Mouse (Mus musculus): Measurements from ENCODE around the gene Gpd1. TPM values are rescaled to one million over a fixed set of nuclear protein-coding genes. Genes with fewer than 3 reads are reported as not detected.

Gpd1 gene
- polyA plus RNA-seq, 1 experiment from 2014 or later = 124 TPM

GRCm38 (mm10) chr15:99703104-99703503, 14.2 kb upstream of the Gpd1 start:
- no peak for ATAC-seq
- Histone ChIP-seq H3K9me3 (ENCODE audit: control insufficient read depth) (no peaks in the 10 kb centered on the region), H3K27me3 (replicated peaks; ENCODE audit: control insufficient read depth, insufficient read depth, low read length) (no peaks in the 10 kb centered on the region), H3K36me3 (ENCODE audit: control insufficient read depth, insufficient read depth) (peaks cover 29% of the 10 kb centered on the region), H3K4me2 (replicated peaks; ENCODE audit: low read depth) (peak overlapping the region; percentile 77), H3K27ac (ENCODE audit: low read depth, low read length) (0 out of 2 replicates have a peak overlapping the region, but pooled peaks have one; percentile 98), H3K4me3 (ENCODE audit: low read depth, low read length) (peak overlapping the region; percentile 95), H3K4me1 (replicated peaks; ENCODE audit: control insufficient read depth, insufficient read depth, low read length) (peaks cover 3% of the 10 kb centered on the region), H3K9ac (ENCODE audit: low read depth, low read length) (no peak overlapping the region)
- 0 out of 2 replicates have a peak, but pooled peaks have one; percentile 9 for TF ChIP-seq CTCF (IDR thresholded peaks at IDR 0.05; ENCODE audit: low read depth)
- WGBS = 69% methylated on average over 9 of the region's 9 CpGs

- Histone ChIP-seq H3K9me3 (ENCODE audit: control insufficient read depth) (no peaks in the 10 kb centered on the region), H3K9ac (ENCODE audit: low read depth, low read length) (no peak overlapping the region), H3K27me3 (replicated peaks; ENCODE audit: control insufficient read depth, insufficient read depth, low read length) (no peaks in the 10 kb centered on the region), H3K4me2 (replicated peaks; ENCODE audit: low read depth) (peak overlapping the region; percentile 48), H3K36me3 (ENCODE audit: control insufficient read depth, insufficient read depth) (peaks cover 35% of the 10 kb centered on the region), H3K27ac (ENCODE audit: low read depth, low read length) (peak overlapping the region; percentile 35; the same call in 1 of the 2 replicates), H3K4me3 (ENCODE audit: low read depth, low read length) (no peak overlapping the region), H3K4me1 (replicated peaks; ENCODE audit: control insufficient read depth, insufficient read depth, low read length) (peaks cover 3% of the 10 kb centered on the region)
- 65% methylated on average over 5 of the region's 5 CpGs for WGBS
- no peak for TF ChIP-seq CTCF (IDR thresholded peaks at IDR 0.05; ENCODE audit: low read depth)
- ATAC-seq = no peak
Observed at GRCm38 (mm10) chr15:99703676-99704040, 13.7 kb upstream of the Gpd1 start.

- Histone ChIP-seq H3K36me3 (ENCODE audit: control insufficient read depth, insufficient read depth) (peaks cover 40% of the 10 kb centered on the region), H3K9ac (ENCODE audit: low read depth, low read length) (no peak overlapping the region), H3K4me2 (replicated peaks; ENCODE audit: low read depth) (peak overlapping the region; percentile 48), H3K4me3 (ENCODE audit: low read depth, low read length) (no peak overlapping the region), H3K4me1 (replicated peaks; ENCODE audit: control insufficient read depth, insufficient read depth, low read length) (peaks cover 3% of the 10 kb centered on the region), H3K27me3 (replicated peaks; ENCODE audit: control insufficient read depth, insufficient read depth, low read length) (no peaks in the 10 kb centered on the region), H3K9me3 (ENCODE audit: control insufficient read depth) (no peaks in the 10 kb centered on the region), H3K27ac (ENCODE audit: low read depth, low read length) (peak overlapping the region; percentile 50)
- 43% methylated on average over 23 of the region's 23 CpGs for WGBS
- no peak for TF ChIP-seq CTCF (IDR thresholded peaks at IDR 0.05; ENCODE audit: low read depth)
- no peak for ATAC-seq
Observed at GRCm38 (mm10) chr15:99704041-99704681, 13.2 kb upstream of the Gpd1 start.

GRCm38 (mm10) chr15:99704881-99705280, 12.4 kb upstream of the Gpd1 start:
- Histone ChIP-seq H3K4me1 (replicated peaks; ENCODE audit: control insufficient read depth, insufficient read depth, low read length) (peaks cover 3% of the 10 kb centered on the region; the same call in 1 of the 2 replicates), H3K9ac (ENCODE audit: low read depth, low read length) (no peak overlapping the region), H3K27ac (ENCODE audit: low read depth, low read length) (peak overlapping the region; percentile 50; the same call in 1 of the 2 replicates), H3K9me3 (ENCODE audit: control insufficient read depth) (no peaks in the 10 kb centered on the region), H3K4me2 (replicated peaks; ENCODE audit: low read depth) (peak overlapping the region; percentile 48), H3K36me3 (ENCODE audit: control insufficient read depth, insufficient read depth) (peaks cover 47% of the 10 kb centered on the region), H3K27me3 (replicated peaks; ENCODE audit: control insufficient read depth, insufficient read depth, low read length) (no peaks in the 10 kb centered on the region), H3K4me3 (ENCODE audit: low read depth, low read length) (no peak overlapping the region)
- 76% methylated on average over 7 of the region's 7 CpGs for WGBS
- ATAC-seq = no peak
- no peak for TF ChIP-seq CTCF (IDR thresholded peaks at IDR 0.05; ENCODE audit: low read depth)

GRCm38 (mm10) chr15:99705440-99706048, 11.8 kb upstream of the Gpd1 start, which contains the start of gene Gm17349:
TSS of gene Gm17349 (minus strand) at chr15:99705490.
- 71% methylated on average over 10 of the region's 11 CpGs for WGBS
- no peak within 1 kb of the TSS for H3K9ac ChIP-seq (ENCODE audit: low read depth, low read length)
- peak; percentile 87 for TF ChIP-seq CTCF (IDR thresholded peaks at IDR 0.05; ENCODE audit: low read depth)
- H3K4me2 ChIP-seq (replicated peaks; ENCODE audit: low read depth) = peak within 1 kb of the TSS; percentile 48
- ATAC-seq = no peak
- no peaks in the 10 kb centered on the region for H3K27me3 ChIP-seq (replicated peaks; ENCODE audit: control insufficient read depth, insufficient read depth, low read length)
- peak within 1 kb of the TSS; percentile 50 for H3K27ac ChIP-seq (ENCODE audit: low read depth, low read length)
- H3K4me1 ChIP-seq (replicated peaks; ENCODE audit: control insufficient read depth, insufficient read depth, low read length) = peaks cover 3% of the 10 kb centered on the region; the same call in 1 of the 2 replicates
- peaks cover 53% of the 10 kb centered on the region for H3K36me3 ChIP-seq (ENCODE audit: control insufficient read depth, insufficient read depth)
- no peak within 1 kb of the TSS for H3K4me3 ChIP-seq (ENCODE audit: low read depth, low read length)
- H3K9me3 ChIP-seq (ENCODE audit: control insufficient read depth) = no peaks in the 10 kb centered on the region

- Histone ChIP-seq H3K27ac (ENCODE audit: low read depth, low read length) (no peak overlapping the region), H3K27me3 (replicated peaks; ENCODE audit: control insufficient read depth, insufficient read depth, low read length) (no peaks in the 10 kb centered on the region), H3K4me3 (ENCODE audit: low read depth, low read length) (no peak overlapping the region), H3K4me2 (replicated peaks; ENCODE audit: low read depth) (no peak overlapping the region), H3K9me3 (ENCODE audit: control insufficient read depth) (no peaks in the 10 kb centered on the region), H3K36me3 (ENCODE audit: control insufficient read depth, insufficient read depth) (peaks cover 79% of the 10 kb centered on the region), H3K9ac (ENCODE audit: low read depth, low read length) (no peak overlapping the region), H3K4me1 (replicated peaks; ENCODE audit: control insufficient read depth, insufficient read depth, low read length) (0 out of 2 replicates have a peak, but pooled peaks cover under 1% of the 10 kb centered on the region)
- ATAC-seq = no peak
- no peak for TF ChIP-seq CTCF (IDR thresholded peaks at IDR 0.05; ENCODE audit: low read depth)
- WGBS = 98% methylated on average over 13 of the region's 13 CpGs
Observed at GRCm38 (mm10) chr15:99708176-99708575, 9.1 kb upstream of the Gpd1 start.
